Mouse (Mus musculus): Measurements from ENCODE around the gene Creld2.

- TF ChIP-seq CTCF (IDR thresholded peaks at IDR 0.05; ENCODE audit: low read depth) (no peak), EP300 (IDR thresholded peaks at IDR 0.05; ENCODE audit: low read depth) (no peak)
These were observed 35.8 kb downstream of the Creld2 start for GRCm38 (mm10) chr15:88854969-88855830.
